Mouse (Mus musculus) CD8-positive naive resting alpha-beta T cell, adult 57 days (primary cell): ENCODE data around the gene Pfn1. TPM values are rescaled to one million over a fixed set of nuclear protein-coding genes. Genes with fewer than 3 reads are reported as not detected.

Source experiments
- total RNA-seq: library from RNA; stranded (reverse); gene quantifications from one replicate; pipeline ENCODE4 v1.2.4, GENCODE M21; 2023

The Pfn1 gene
- total RNA-seq: 1,382 TPM

DNA sequence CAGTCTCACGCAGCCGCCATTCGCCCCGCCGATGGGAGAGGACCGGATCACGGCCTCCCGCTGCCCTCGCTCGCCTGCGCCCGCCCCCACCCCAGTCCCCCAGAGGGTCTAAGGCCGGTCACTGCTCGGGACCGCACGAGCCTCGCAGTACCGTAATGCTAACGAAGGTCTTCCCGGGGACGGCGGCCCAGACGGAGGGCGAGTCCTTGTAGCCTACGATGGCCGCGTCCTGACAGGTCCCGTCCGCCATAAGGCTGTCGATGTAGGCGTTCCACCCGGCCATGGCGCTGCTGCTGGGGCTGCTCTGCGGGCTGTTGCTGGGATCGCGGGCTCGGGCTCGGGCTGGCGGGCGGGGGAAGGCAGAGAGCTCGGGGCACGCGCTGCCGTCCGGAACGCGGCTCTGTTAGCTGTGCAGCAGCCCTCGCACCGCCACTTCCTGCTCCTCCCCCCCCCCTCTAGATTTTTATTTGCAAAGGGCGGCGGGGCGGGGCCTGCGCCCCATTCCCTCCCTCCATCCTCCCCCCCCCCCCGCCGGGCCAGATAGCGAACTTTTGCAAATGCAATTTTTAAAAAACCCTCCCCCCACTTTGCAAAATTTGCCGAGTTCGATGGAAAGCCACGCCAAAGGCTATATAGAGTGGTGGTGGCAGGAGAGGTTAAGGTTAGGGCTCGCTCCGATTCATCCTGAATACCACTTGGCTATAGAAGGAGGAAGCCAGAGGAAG, at the start of gene Pfn1:
TSS of gene Pfn1 (minus strand) at position 447 of the 725 bp plus-strand sequence.

DNA sequence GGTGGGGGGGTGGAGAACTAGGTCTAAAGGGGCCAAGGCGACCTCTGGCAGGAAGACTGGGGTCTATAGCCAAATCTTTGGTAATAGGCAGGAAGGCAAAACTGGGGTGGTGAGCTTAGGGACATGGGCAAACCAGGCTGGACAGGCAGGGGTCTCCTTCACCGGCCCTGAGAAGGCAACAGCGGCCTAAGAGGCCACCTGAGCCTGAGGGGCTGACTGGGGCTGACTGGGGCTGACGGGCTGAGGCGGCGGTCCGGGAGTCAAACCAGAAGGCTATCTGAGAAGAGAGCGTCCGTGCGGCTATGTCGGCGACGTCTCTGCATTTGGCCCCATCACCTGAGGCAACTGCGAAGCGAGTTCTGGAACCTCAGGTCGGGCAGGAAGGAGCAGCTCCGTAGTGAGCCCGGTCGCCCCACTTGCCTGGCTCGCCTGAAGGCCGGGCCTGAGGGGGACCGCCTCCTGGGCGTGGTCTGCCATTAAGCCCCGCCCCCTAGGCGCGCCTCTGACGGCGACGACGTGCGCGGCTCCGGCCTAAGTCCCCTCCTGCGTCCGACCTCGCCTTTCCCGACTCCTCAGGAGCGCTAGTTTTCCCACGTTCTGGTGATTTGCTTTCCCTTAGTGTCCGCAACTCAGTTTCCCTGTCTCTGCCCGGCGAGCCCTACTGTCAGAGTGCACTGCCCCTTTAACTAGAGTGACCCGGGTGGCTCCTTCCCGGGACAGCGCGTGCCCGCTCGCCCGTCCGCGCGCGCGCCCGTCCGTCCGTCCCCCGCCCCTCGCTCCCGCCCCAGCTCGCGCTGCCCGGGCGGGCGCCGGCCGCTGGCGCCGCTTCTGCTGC, 45.5 kb upstream of the Pfn1 start, which contains the start of the genes Inca1 and Kif1c:
TSS of gene Inca1 (minus strand) at position 434 of the 835 bp plus-strand sequence.
TSS of gene Kif1c (plus strand) at position 827 of the 835 bp plus-strand sequence.

DNA sequence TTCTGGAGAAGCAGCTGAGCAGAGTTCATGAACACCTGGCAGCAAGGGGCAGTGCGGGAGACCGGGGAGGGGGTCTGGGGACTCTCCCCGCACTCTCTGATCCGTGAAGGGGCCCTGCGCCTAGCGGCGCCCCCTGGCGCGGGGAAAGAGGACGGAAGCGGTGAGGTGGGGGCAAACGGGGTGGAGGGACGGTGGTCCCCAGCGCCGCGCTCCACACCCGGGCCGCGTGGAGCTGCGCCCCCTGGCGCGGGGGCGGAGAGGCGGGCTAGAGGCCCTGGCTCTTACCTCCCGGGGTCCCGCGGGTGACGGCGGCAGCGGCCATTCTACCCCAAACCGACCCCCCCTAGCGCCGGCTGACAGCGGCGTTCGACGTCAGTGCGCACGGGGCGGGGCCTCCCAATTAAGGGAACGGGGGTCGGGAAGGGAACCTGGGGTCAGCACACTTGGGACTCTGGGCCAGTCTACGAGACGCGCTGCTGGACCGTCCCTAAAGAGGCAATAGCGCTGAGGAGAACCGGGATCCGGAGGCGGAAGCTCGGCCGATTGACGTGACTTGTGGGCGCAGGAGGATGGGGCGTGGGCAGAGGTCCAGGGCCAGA, 33.3 kb upstream of the Pfn1 start, which contains the start of gene Camta2:
TSS of gene Camta2 (minus strand) at position 505 of the 599 bp plus-strand sequence.

DNA sequence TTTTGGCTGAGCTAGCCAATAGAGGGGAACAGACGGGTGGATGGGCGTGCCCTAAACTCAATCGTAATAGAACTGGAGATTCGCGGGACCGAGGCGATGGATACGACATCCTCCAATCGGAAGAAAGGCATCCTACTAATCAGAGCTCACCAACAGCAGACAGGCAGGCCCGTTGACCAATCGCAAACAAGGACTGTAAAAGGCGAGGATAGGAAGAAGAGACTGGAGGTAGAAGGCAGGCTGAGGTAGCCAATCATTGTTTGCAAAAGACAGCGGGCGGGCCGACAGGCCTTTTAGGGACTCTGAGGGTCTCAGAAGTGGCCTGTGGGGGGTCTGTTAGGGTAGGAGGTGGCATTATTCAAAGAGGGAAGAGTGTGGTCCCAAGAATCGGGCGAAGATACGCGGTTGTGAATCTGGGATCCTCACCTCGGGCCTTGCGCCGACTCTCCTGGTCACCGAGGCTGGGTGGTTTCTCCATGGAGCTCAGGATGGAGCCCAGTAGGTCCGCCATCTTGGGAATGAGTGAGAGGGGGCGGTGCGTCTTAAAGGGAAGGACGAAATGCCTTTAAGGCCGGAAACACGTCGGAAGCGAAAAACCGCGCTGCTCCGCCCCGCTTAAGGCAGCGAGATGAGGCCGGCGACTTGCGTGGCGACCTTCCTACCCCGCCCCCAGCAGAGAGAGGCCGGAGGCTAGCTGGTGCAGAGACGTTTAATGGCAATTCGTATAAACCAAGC, 14.5 kb upstream of the Pfn1 start, which contains the start of gene Spag7:
TSS of gene Spag7 (minus strand) at position 646 of the 735 bp plus-strand sequence.

DNA sequence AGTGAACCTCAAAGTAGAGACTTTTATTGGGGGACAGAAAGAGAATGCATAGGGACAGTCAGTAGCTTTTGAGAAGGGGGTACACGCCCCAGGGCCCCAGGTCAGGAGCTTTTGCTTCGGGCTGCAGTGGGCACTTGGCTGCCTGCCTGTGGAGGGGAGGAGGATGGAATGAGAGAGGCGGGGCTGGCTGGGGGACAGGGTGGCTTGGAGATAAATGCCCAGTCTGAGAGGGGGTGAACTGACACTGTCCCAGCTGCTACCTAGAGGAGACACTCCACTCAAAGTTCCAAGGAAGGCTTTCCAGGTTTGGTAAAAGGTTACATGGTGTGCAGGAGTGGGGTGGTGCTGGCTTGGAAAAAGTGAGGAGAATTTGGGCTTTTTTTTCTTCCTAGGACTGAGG, 2.5 kb upstream of the Pfn1 start, which contains the start of gene Eno3:
TSS of gene Eno3 (plus strand) at position 239 of the 400 bp plus-strand sequence.

DNA sequence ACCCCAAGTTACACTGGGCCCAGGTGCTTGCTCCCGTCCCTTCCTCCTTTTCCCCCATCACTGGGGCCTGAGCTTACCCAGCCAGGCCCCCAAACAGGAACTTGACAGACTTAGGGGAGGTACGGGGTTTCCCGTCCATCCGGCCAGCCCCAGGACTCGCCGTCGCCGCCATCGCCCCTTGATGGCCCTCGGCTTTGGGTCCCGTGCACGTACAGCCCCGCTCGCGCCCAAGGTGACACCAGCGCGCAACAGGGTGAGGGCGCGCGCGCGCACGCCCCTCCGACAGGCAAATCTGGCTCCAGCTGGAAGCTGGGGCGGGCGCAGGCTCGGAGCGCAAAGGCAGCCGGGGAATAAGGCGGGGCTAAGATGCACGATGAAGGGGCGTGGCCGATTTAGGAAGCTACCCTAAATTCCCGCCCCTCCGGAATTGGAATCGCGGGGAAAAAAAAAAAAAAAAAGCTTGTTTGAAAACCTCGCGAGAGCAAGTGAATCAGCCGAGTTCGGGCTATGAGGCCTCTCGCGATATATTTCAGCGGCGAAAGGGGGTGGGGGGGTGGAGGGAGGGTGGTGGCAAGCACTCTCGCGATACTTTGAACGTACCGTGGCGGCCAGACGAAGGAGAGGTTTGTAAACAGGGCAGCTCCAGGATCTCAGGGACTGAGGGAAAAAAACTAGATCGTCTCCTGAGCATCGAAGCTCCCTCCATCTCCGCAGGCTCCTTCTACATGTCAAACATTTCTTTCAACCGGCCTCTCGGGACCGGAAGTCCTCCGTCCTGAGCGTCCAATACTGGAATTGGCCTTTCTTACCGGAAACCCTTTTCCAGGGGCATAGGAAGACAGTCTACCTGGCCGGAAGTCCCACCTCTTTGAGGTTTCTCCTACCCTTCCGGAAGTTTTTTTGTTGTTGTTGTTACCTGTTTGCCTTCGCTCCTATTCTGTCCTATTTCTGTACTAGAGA, 7.5 kb downstream of the Pfn1 start, which contains the start of the genes Rnf167 and Slc25a11:
TSS of gene Rnf167 (plus strand) at position 545 of the 960 bp plus-strand sequence.
TSS of gene Slc25a11 (minus strand) at position 789 of the 960 bp plus-strand sequence.

DNA sequence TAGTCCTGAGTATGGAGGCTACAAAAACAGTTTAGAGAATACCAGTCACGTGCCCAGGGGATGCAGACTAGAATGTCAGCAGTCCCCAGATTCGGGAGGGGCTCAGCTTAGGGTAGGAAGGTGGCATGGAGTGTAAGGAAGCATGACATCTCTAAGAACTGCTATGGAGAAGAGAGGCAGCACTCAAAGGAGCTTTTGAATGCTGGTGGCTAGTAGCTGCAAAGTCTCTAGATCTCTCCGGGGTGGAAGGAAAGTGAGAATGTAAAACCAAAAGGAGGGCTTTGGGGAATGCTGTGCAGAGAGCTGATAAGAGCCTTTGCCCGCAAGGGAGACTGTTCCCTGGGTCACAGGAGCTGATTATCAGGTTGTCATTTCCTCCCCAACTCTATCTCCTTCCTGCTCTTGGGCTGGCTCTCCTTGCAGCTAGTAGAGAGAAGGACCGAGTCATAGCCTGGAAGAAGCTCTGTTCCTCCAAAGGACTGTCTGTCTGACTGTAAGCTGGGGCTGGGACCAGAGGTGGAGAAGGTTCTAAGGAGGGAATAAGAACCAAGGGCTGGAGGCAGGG, 15.6 kb downstream of the Pfn1 start, which contains the start of gene Gp1ba:
TSS of gene Gp1ba (plus strand) at position 409 of the 565 bp plus-strand sequence.

DNA sequence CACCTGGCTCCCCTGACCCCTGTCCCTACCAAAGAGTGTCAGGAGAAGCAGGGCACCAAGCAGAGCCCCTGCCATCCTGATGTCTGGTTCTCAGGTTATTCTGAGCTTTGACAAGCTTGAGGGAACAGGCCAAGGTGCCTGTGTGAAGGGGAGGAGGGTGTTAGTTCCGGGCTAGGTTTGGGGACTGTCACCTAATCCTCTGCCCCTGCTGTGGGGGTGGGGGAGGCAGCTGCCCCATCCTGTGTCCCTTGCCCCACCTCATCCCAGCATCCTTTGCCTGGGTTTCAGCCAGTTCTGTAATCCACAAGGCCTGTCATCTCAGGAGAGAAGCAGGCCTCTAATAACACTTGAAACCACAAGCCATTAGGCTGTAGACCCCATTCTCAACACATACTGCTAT, 35.3 kb downstream of the Pfn1 start, which contains the start of gene Chrne:
TSS of gene Chrne (minus strand) at position 116 of the 400 bp plus-strand sequence.

DNA sequence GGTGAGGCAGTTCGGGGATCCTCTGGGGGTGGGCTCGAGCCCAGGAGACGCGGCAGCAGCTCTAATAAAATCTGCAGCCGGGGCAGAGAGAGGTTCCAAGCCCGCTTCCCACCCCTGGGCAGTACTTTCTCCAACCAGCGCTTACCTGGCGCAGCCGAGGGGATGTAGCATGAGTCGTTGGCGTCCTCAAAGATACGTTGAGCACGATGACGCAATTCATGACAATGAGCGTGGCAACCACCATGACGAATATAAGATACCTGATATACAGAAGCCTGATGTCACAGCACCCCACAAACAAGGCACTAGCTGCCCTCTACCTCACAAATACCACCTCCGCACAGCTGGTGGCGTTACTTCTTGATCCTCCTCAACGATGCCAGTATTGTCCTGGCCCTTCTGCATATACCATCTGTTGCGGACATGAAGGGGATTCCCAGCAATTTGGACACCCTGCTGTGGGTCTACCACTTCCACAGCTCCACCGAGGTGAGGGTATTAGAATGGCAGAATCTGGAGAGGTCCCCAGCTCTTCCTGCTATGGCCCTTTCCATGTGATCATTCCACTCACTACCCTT, 38.8 kb downstream of the Pfn1 start, which contains the start of gene 4930544D05Rik:
TSS of gene 4930544D05Rik (plus strand) at position 333 of the 578 bp plus-strand sequence.

Other genes starting within 250 kb of the Pfn1 start
- gene Pelp1, start 244.6 kb downstream of the Pfn1 start, total RNA-seq: 26.8 TPM
- gene Arrb2, start 222.0 kb downstream of the Pfn1 start, total RNA-seq: 289 TPM
- gene Med11, start 202.7 kb downstream of the Pfn1 start, total RNA-seq: 27.4 TPM
- 1.8 TPM for gene Zmynd15, start 195.2 kb downstream of the Pfn1 start, total RNA-seq
- 2.5 TPM for gene Cxcl16, start 194.7 kb downstream of the Pfn1 start, total RNA-seq
- not detected for gene Tm4sf5, start 149.4 kb downstream of the Pfn1 start, total RNA-seq
- not detected for gene Vmo1, start 140.0 kb downstream of the Pfn1 start, total RNA-seq
- not detected for gene Gltpd2, start 135.4 kb downstream of the Pfn1 start, total RNA-seq
- gene Psmb6, start 129.3 kb downstream of the Pfn1 start, total RNA-seq: 123 TPM
- gene Gm40193, start 121.7 kb downstream of the Pfn1 start, total RNA-seq: not detected
- 3.7 TPM for gene Pld2, start 114.6 kb downstream of the Pfn1 start, total RNA-seq
- gene Mink1, start 91.8 kb downstream of the Pfn1 start, total RNA-seq: 159 TPM
- 0.95 TPM for gene 4930544D05Rik, start 38.8 kb downstream of the Pfn1 start, total RNA-seq
- gene Chrne, start 35.4 kb downstream of the Pfn1 start, total RNA-seq: 1.5 TPM
- not detected for gene Gp1ba, start 15.5 kb downstream of the Pfn1 start, total RNA-seq
- 242 TPM for gene Rnf167, start 7.4 kb downstream of the Pfn1 start, total RNA-seq
- 53.9 TPM for gene Slc25a11, start 7.2 kb downstream of the Pfn1 start, total RNA-seq
- gene Eno3, start 2.6 kb upstream of the Pfn1 start, total RNA-seq: 22.7 TPM
- gene Spag7, start 14.8 kb upstream of the Pfn1 start, total RNA-seq: 34.6 TPM
- 45.5 TPM for gene Camta2, start 33.5 kb upstream of the Pfn1 start, total RNA-seq
- gene Inca1, start 45.5 kb upstream of the Pfn1 start, total RNA-seq: not detected
- gene Kif1c, start 45.9 kb upstream of the Pfn1 start, total RNA-seq: 27.4 TPM
- gene Zfp3, start 109.6 kb upstream of the Pfn1 start, total RNA-seq: 2.8 TPM
- gene Scimp, start 157.9 kb upstream of the Pfn1 start, total RNA-seq: not detected
- 45.7 TPM for gene Rabep1, start 190.1 kb upstream of the Pfn1 start, total RNA-seq